Mouse (Mus musculus): ENCODE data around the gene Umod.

Gene Umod

DNA sequence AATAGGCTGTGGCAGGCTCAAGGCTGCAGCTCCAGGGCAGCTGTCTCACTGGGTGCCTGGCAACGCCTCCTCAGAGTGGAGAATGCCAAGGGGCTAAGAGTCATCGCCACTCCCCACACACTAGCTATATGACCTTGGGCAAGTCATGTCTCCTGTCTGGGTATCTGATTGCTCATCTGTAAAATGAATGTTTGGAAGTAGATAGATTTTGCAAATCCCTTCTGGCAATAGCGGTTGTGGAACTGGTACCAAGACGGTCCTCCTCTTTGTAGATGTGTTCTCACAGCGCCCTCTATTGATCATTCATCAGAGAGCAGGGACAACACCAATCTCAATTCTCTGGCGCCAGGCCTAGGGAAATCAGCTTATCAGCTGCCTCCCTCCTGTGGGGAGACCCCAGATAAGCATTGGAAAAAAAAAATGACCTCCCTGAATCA, 51.9 kb downstream of the Umod start:
- DNase-seq (ENCODE audit: low spot score): no peak

DNA sequence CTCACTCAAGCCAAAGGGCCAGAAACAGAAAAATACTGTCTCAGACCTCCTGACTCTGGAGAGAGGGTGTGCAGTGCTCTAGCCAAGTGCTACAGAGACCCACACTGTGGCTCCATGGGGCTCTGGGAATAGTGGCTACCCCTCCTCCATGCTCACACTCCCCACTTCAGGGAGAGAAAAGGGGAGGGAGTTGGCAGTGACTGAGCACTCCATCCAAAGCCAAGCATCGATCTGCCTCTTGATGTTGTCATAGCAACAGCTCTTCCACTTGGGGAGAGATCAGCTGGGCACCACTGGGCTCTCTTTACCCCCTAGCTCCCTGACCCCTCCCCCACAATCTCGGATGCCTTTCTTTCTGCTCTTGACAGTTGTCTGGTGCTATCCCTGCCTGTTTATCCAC, 58.4 kb downstream of the Umod start:
- DNase-seq (ENCODE audit: low spot score): no peak

DNA sequence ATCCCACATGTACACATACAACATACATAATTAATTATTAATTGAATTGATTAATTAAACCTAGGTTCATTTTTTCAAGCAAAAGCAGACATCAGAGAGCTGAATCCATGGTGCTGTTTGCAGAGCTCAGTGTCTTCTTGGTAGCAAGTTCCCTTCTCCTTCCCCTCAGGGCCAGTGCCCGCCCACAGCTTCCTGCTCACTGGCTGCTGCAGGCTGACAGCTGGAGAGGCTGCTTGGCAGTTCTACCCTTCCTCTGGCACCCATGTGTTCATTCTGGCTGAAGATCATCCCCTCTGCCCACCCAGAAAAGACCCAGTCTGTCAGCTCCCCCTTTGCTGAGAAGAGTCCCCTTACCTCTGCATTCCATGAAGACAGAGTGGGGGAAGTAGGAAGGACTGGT, 60.6 kb downstream of the Umod start:
- no peak for DNase-seq (ENCODE audit: low spot score)
